Mouse (Mus musculus) cerebellum, postnatal 10 days (tissue): Measurements from ENCODE around the gene Rnf114.

Experiments used
- DNase-seq, 2 experiments: peaks; one replicate each; pipeline ENCODE4 v3.0.0; 2021; ENCODE audit warnings: mixed read lengths in 2 of 2

The Rnf114 gene

GRCm38 (mm10) chr2:167541324-167541723 is 48.9 kb downstream of the Rnf114 start:
- DNase-seq, result no peak

GRCm38 (mm10) chr2:167541761-167542160 is 49.3 kb downstream of the Rnf114 start:
- DNase-seq, result no peak

- DNase-seq, result no peak
Measured at GRCm38 (mm10) chr2:167542361-167542760, 49.9 kb downstream of the Rnf114 start.

- DNase-seq, result peak in 1 of 2 experiments; percentile 28
Measured at GRCm38 (mm10) chr2:167543121-167544003, 50.9 kb downstream of the Rnf114 start.

GRCm38 (mm10) chr2:167544004-167544356 is 51.5 kb downstream of the Rnf114 start:
- no peak for DNase-seq

- DNase-seq, result no peak
Measured at GRCm38 (mm10) chr2:167544456-167544855, 52.0 kb downstream of the Rnf114 start.

- DNase-seq, result no peak
Measured at GRCm38 (mm10) chr2:167546447-167547195, 54.2 kb downstream of the Rnf114 start.

- no peak for DNase-seq
Measured at GRCm38 (mm10) chr2:167547444-167547843, 55.0 kb downstream of the Rnf114 start.

- DNase-seq, result no peak
Measured at GRCm38 (mm10) chr2:167548961-167549360, 56.5 kb downstream of the Rnf114 start.

- DNase-seq, result no peak
Measured at GRCm38 (mm10) chr2:167550341-167550854, 58.0 kb downstream of the Rnf114 start.

GRCm38 (mm10) chr2:167551342-167551920 is 59.0 kb downstream of the Rnf114 start:
- no peak for DNase-seq

- no peak for DNase-seq
Measured at GRCm38 (mm10) chr2:167552292-167552691, 59.8 kb downstream of the Rnf114 start.

- DNase-seq, result no peak
Measured at GRCm38 (mm10) chr2:167552927-167553402, 60.5 kb downstream of the Rnf114 start.

GRCm38 (mm10) chr2:167555766-167556165 is 63.3 kb downstream of the Rnf114 start:
- DNase-seq, result no peak

- DNase-seq, result no peak
Measured at GRCm38 (mm10) chr2:167559413-167559812, 67.0 kb downstream of the Rnf114 start.

GRCm38 (mm10) chr2:167562101-167562500 is 69.7 kb downstream of the Rnf114 start:
- DNase-seq, result peak; percentile 81 to 85

GRCm38 (mm10) chr2:167563035-167563434 is 70.6 kb downstream of the Rnf114 start:
- DNase-seq, result no peak

- DNase-seq, result peak; percentile 36 to 72
Measured at GRCm38 (mm10) chr2:167563703-167564102, 71.3 kb downstream of the Rnf114 start.

GRCm38 (mm10) chr2:167564551-167565311 is 72.3 kb downstream of the Rnf114 start:
- peak in 1 of 2 experiments; percentile 39 for DNase-seq

- no peak for DNase-seq
Measured at GRCm38 (mm10) chr2:167565312-167565656, 72.8 kb downstream of the Rnf114 start.

- DNase-seq, result peak in 1 of 2 experiments; percentile 32
Measured at GRCm38 (mm10) chr2:167565682-167566081, 73.2 kb downstream of the Rnf114 start.
